Mouse (Mus musculus) embryo, embryonic 11.5 days (tissue): Measurements from ENCODE around the gene Olfr1106.

Source experiments
- DNase-seq: peaks from one replicate; pipeline ENCODE4 v3.0.0-alpha.2; 2012; ENCODE audit warnings: low read depth, low spot score

Gene Olfr1106

GRCm38 (mm10) chr2:87052173-87052572, at the start of gene Olfr1106:
Gene Olfr1106 (minus strand): TSS chr2:87052273.
- DNase-seq, result no peak

GRCm38 (mm10) chr2:87095908-87096307, 43.8 kb upstream of the Olfr1106 start, which contains the start of gene Olfr1109:
Gene Olfr1109 (minus strand): TSS chr2:87096008.
- DNase-seq, result no peak

- no peak for DNase-seq
These were observed 23.6 kb upstream of the Olfr1106 start, which contains the start of gene Olfr1107 for GRCm38 (mm10) chr2:87075717-87076116. Gene Olfr1107 (minus strand): TSS chr2:87075817.

- no peak for DNase-seq
These were observed 15.6 kb downstream of the Olfr1106 start, which contains the start of gene Olfr1105 for GRCm38 (mm10) chr2:87036431-87036830. Gene Olfr1105 (minus strand): TSS chr2:87036531.

GRCm38 (mm10) chr2:87026980-87027379, 25.1 kb downstream of the Olfr1106 start, which contains the start of gene Olfr1104:
Gene Olfr1104 (minus strand): TSS chr2:87027080.
- no peak for DNase-seq

GRCm38 (mm10) chr2:86998098-86998497, 54.0 kb downstream of the Olfr1106 start, which contains the start of gene Olfr1102:
Gene Olfr1102 (plus strand): TSS chr2:86998398.
- DNase-seq, result no peak
